Mouse (Mus musculus): ENCODE measurements around the gene Yeats2. TPM values are rescaled to one million over a fixed set of nuclear protein-coding genes. Genes with fewer than 3 reads are reported as not detected.

Gene Yeats2
- polyA plus RNA-seq, 1 experiment: 9.6 TPM

- Histone ChIP-seq H3K79me2 (ENCODE audit: control insufficient read depth, insufficient read depth) (no peaks in the 10 kb centered on the region), H3K79me3 (ENCODE audit: low read depth) (no peaks in the 10 kb centered on the region), H3K27me3 (ENCODE audit: control insufficient read depth, insufficient read depth, insufficient read length) (no peaks in the 10 kb centered on the region), H3ac (ENCODE audit: control insufficient read depth, insufficient read length, low read depth) (no peak overlapping the region), H3K36me3 (ENCODE audit: control insufficient read depth, insufficient read depth) (peaks cover 63% of the 10 kb centered on the region), H3K4me3 (ENCODE audit: insufficient read depth, poor library complexity, severe bottlenecking) (no peak overlapping the region)
- TF ChIP-seq FOSL1 (IDR thresholded peaks at IDR 0.05; ENCODE audit: insufficient read depth, low read length, poor library complexity, severe bottlenecking) (no peak), MAX (IDR thresholded peaks at IDR 0.05) (no peak), CTCF (IDR thresholded peaks at IDR 0.05; ENCODE audit: control insufficient read depth, insufficient read depth, insufficient read length) (no peak), MYOD1 (IDR thresholded peaks at IDR 0.05; ENCODE audit: control insufficient read depth, insufficient read length, low read depth) (no peak), USF1 (IDR thresholded peaks at IDR 0.05; ENCODE audit: low read depth) (no peak), MYOG (IDR thresholded peaks at IDR 0.05; ENCODE audit: control insufficient read depth, extremely low read depth, insufficient read length) (no peak), CEBPB (IDR thresholded peaks at IDR 0.05; ENCODE audit: low read depth) (no peak)
These were observed 85.8 kb downstream of the Yeats2 start for GRCm38 (mm10) chr16:20226676-20227075.

- no peak for TF ChIP-seq FOSL1 (IDR thresholded peaks at IDR 0.05; ENCODE audit: insufficient read depth, low read length, poor library complexity, severe bottlenecking)
- TF ChIP-seq CEBPB (IDR thresholded peaks at IDR 0.05; ENCODE audit: low read depth): no peak
- no peak for TF ChIP-seq USF1 (IDR thresholded peaks at IDR 0.05; ENCODE audit: low read depth)
- TF ChIP-seq MYOG (IDR thresholded peaks at IDR 0.05; ENCODE audit: control insufficient read depth, extremely low read depth, insufficient read length): no peak
- no peak for TF ChIP-seq CTCF (IDR thresholded peaks at IDR 0.05; ENCODE audit: control insufficient read depth, insufficient read depth, insufficient read length)
- no peak for TF ChIP-seq MAX (IDR thresholded peaks at IDR 0.05)
- no peak for TF ChIP-seq MYOD1 (IDR thresholded peaks at IDR 0.05; ENCODE audit: control insufficient read depth, insufficient read length, low read depth)
- peaks cover 57% of the 10 kb centered on the region for H3K36me3 ChIP-seq (ENCODE audit: control insufficient read depth, insufficient read depth)
- H3K4me3 ChIP-seq (ENCODE audit: insufficient read depth, poor library complexity, severe bottlenecking): no peak overlapping the region
- H3K27me3 ChIP-seq (ENCODE audit: control insufficient read depth, insufficient read depth, insufficient read length): no peaks in the 10 kb centered on the region
- no peak overlapping the region for H3ac ChIP-seq (ENCODE audit: control insufficient read depth, insufficient read length, low read depth)
- no peaks in the 10 kb centered on the region for H3K79me3 ChIP-seq (ENCODE audit: low read depth)
- H3K79me2 ChIP-seq (ENCODE audit: control insufficient read depth, insufficient read depth): no peaks in the 10 kb centered on the region
These were observed 86.6 kb downstream of the Yeats2 start for GRCm38 (mm10) chr16:20227504-20227903.

DNA sequence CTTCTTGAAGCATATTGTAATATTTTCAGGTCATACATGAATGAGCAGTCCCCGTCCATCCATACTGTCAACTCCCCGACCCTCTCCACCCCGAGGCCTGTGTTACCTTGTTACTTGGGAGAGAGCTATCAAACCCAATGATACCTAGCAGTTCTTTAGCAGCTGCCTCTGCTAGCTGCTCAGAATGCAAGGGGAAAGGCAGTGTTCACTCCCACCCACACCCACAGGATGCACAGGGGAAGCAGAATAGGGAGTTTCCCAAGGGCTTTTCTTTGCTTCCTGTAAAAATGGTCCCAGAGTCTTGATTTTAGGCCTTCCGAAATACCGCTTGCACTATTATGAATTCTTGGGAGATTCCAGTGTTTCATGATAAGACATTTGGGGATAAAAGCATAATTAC is 87.3 kb downstream of the Yeats2 start:
- Histone ChIP-seq H3K4me3 (ENCODE audit: insufficient read depth, poor library complexity, severe bottlenecking) (no peak overlapping the region), H3K36me3 (ENCODE audit: control insufficient read depth, insufficient read depth) (peaks cover 50% of the 10 kb centered on the region), H3K79me3 (ENCODE audit: low read depth) (no peaks in the 10 kb centered on the region), H3ac (ENCODE audit: control insufficient read depth, insufficient read length, low read depth) (no peak overlapping the region), H3K27me3 (ENCODE audit: control insufficient read depth, insufficient read depth, insufficient read length) (no peaks in the 10 kb centered on the region), H3K79me2 (ENCODE audit: control insufficient read depth, insufficient read depth) (no peaks in the 10 kb centered on the region)
- TF ChIP-seq MYOG (IDR thresholded peaks at IDR 0.05; ENCODE audit: control insufficient read depth, extremely low read depth, insufficient read length) (no peak), USF1 (IDR thresholded peaks at IDR 0.05; ENCODE audit: low read depth) (no peak), MAX (IDR thresholded peaks at IDR 0.05) (no peak), FOSL1 (IDR thresholded peaks at IDR 0.05; ENCODE audit: insufficient read depth, low read length, poor library complexity, severe bottlenecking) (no peak), CTCF (IDR thresholded peaks at IDR 0.05; ENCODE audit: control insufficient read depth, insufficient read depth, insufficient read length) (no peak), CEBPB (IDR thresholded peaks at IDR 0.05; ENCODE audit: low read depth) (no peak), MYOD1 (IDR thresholded peaks at IDR 0.05; ENCODE audit: control insufficient read depth, insufficient read length, low read depth) (no peak)

- TF ChIP-seq MAX (IDR thresholded peaks at IDR 0.05): no peak
- no peak for TF ChIP-seq FOSL1 (IDR thresholded peaks at IDR 0.05; ENCODE audit: insufficient read depth, low read length, poor library complexity, severe bottlenecking)
- TF ChIP-seq MYOG (IDR thresholded peaks at IDR 0.05; ENCODE audit: control insufficient read depth, extremely low read depth, insufficient read length): no peak
- TF ChIP-seq CEBPB (IDR thresholded peaks at IDR 0.05; ENCODE audit: low read depth): no peak
- TF ChIP-seq USF1 (IDR thresholded peaks at IDR 0.05; ENCODE audit: low read depth): no peak
- no peak for TF ChIP-seq MYOD1 (IDR thresholded peaks at IDR 0.05; ENCODE audit: control insufficient read depth, insufficient read length, low read depth)
- TF ChIP-seq CTCF (IDR thresholded peaks at IDR 0.05; ENCODE audit: control insufficient read depth, insufficient read depth, insufficient read length): no peak
- Histone ChIP-seq H3K4me3 (ENCODE audit: insufficient read depth, poor library complexity, severe bottlenecking) (no peak overlapping the region), H3K79me3 (ENCODE audit: low read depth) (no peaks in the 10 kb centered on the region), H3K36me3 (ENCODE audit: control insufficient read depth, insufficient read depth) (peaks cover 18% of the 10 kb centered on the region), H3K79me2 (ENCODE audit: control insufficient read depth, insufficient read depth) (no peaks in the 10 kb centered on the region), H3ac (ENCODE audit: control insufficient read depth, insufficient read length, low read depth) (no peak overlapping the region), H3K27me3 (ENCODE audit: control insufficient read depth, insufficient read depth, insufficient read length) (no peaks in the 10 kb centered on the region)
These were observed 93.5 kb downstream of the Yeats2 start for GRCm38 (mm10) chr16:20234406-20234805.

DNA sequence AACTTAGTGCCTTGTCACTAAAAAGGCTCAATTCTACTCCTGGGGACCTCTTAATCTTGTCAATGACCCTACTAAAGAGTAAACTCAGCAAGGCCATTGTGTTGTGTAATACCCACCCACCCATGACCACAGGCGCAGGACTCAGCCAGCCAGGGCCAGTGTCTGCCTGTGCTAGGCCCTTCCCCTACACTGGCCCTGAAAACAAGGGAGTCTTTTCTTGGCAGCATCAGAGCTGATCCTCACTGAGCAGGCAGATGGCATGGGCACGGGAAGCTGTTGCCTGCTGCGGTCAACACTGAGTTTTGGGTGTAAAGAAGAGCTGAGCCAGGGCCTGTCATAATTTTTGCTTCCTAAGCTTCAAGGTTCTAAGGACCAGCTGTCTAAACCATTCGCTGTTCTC is 96.6 kb downstream of the Yeats2 start:
- Histone ChIP-seq H3ac (ENCODE audit: control insufficient read depth, insufficient read length, low read depth) (no peak overlapping the region), H3K27me3 (ENCODE audit: control insufficient read depth, insufficient read depth, insufficient read length) (peaks cover 7% of the 10 kb centered on the region), H3K79me2 (ENCODE audit: control insufficient read depth, insufficient read depth) (no peaks in the 10 kb centered on the region), H3K36me3 (ENCODE audit: control insufficient read depth, insufficient read depth) (no peaks in the 10 kb centered on the region), H3K79me3 (ENCODE audit: low read depth) (no peaks in the 10 kb centered on the region), H3K4me3 (ENCODE audit: insufficient read depth, poor library complexity, severe bottlenecking) (no peak overlapping the region)
- no peak for TF ChIP-seq MYOD1 (IDR thresholded peaks at IDR 0.05; ENCODE audit: control insufficient read depth, insufficient read length, low read depth)
- no peak for TF ChIP-seq CEBPB (IDR thresholded peaks at IDR 0.05; ENCODE audit: low read depth)
- no peak for TF ChIP-seq USF1 (IDR thresholded peaks at IDR 0.05; ENCODE audit: low read depth)
- no peak for TF ChIP-seq FOSL1 (IDR thresholded peaks at IDR 0.05; ENCODE audit: insufficient read depth, low read length, poor library complexity, severe bottlenecking)
- TF ChIP-seq CTCF (IDR thresholded peaks at IDR 0.05; ENCODE audit: control insufficient read depth, insufficient read depth, insufficient read length): no peak
- no peak for TF ChIP-seq MAX (IDR thresholded peaks at IDR 0.05)
- TF ChIP-seq MYOG (IDR thresholded peaks at IDR 0.05; ENCODE audit: control insufficient read depth, extremely low read depth, insufficient read length): no peak

- no peak overlapping the region for H3ac ChIP-seq (ENCODE audit: control insufficient read depth, insufficient read length, low read depth)
- no peaks in the 10 kb centered on the region for H3K79me2 ChIP-seq (ENCODE audit: control insufficient read depth, insufficient read depth)
- no peaks in the 10 kb centered on the region for H3K79me3 ChIP-seq (ENCODE audit: low read depth)
- TF ChIP-seq MYOD1 (IDR thresholded peaks at IDR 0.05; ENCODE audit: control insufficient read depth, insufficient read length, low read depth) (no peak), CTCF (IDR thresholded peaks at IDR 0.05; ENCODE audit: control insufficient read depth, insufficient read depth, insufficient read length) (no peak), CEBPB (IDR thresholded peaks at IDR 0.05; ENCODE audit: low read depth) (no peak), USF1 (IDR thresholded peaks at IDR 0.05; ENCODE audit: low read depth) (no peak), MYOG (IDR thresholded peaks at IDR 0.05; ENCODE audit: control insufficient read depth, extremely low read depth, insufficient read length) (no peak), MAX (IDR thresholded peaks at IDR 0.05) (no peak), FOSL1 (IDR thresholded peaks at IDR 0.05; ENCODE audit: insufficient read depth, low read length, poor library complexity, severe bottlenecking) (no peak)
- H3K27me3 ChIP-seq (ENCODE audit: control insufficient read depth, insufficient read depth, insufficient read length): peaks cover 7% of the 10 kb centered on the region
- no peaks in the 10 kb centered on the region for H3K36me3 ChIP-seq (ENCODE audit: control insufficient read depth, insufficient read depth)
- H3K4me3 ChIP-seq (ENCODE audit: insufficient read depth, poor library complexity, severe bottlenecking): no peak overlapping the region
These were observed 97.8 kb downstream of the Yeats2 start for GRCm38 (mm10) chr16:20238646-20239045.
